Mouse (Mus musculus) embryonic fibroblast, embryonic 13.5 days (primary cell): ENCODE measurements at regions not wholly inside any gene's neighbourhood (a gene's known extent, or its start where the extent isn't known, plus 50 kb on each side); places are given as distances from the start of the nearest gene placed in this dataset.

ENCODE experiments used
- H3K27ac ChIP-seq: 2 replicates; pipeline ENCODE4 v1.5.1; 2012; ENCODE audit warnings: low read length, control low read depth, inconsistent platforms; ENCODE audit not compliant: insufficient read depth
- H3K4me1 ChIP-seq: 2 replicates; pipeline ENCODE4 v1.6.1; 2011; ENCODE audit warnings: low read length; ENCODE audit not compliant: control insufficient read depth, insufficient read depth
- H3K4me3 ChIP-seq: 2 replicates; pipeline ENCODE4 v1.5.1; 2011; ENCODE audit warnings: mild to moderate bottlenecking, control low read depth, low read length; ENCODE audit not compliant: insufficient read depth
- CTCF ChIP-seq: IDR thresholded peaks from 2 replicates; pipeline ENCODE4 v1.5.1; 2011; ENCODE audit warnings: mild to moderate bottlenecking, control low read depth, low read length, moderate library complexity, borderline replicate concordance; ENCODE audit not compliant: insufficient read depth
- POLR2A ChIP-seq: IDR thresholded peaks from 2 replicates; pipeline ENCODE4 v1.6.1; 2011; ENCODE audit warnings: low read depth, mild to moderate bottlenecking, control low read depth, low read length, moderate library complexity

- H3K4me1 ChIP-seq: no peaks in the 10 kb centered on the region
- no peak overlapping the region for H3K4me3 ChIP-seq
- H3K27ac ChIP-seq: no peak overlapping the region
- TF ChIP-seq POLR2A (no peak), CTCF (no peak)
Measured at GRCm38 (mm10) chr7:137522450-137522849, 85.0 kb downstream of the Glrx3 start.

GRCm38 (mm10) chr7:137533476-137533875, 96.1 kb downstream of the Glrx3 start:
- Histone ChIP-seq H3K4me1 (no peaks in the 10 kb centered on the region), H3K4me3 (no peak overlapping the region), H3K27ac (no peak overlapping the region)
- TF ChIP-seq CTCF: no peak
- no peak for TF ChIP-seq POLR2A

- no peaks in the 10 kb centered on the region for H3K4me1 ChIP-seq
- no peak overlapping the region for H3K27ac ChIP-seq
- no peak overlapping the region for H3K4me3 ChIP-seq
- TF ChIP-seq CTCF: no peak
- TF ChIP-seq POLR2A: no peak
Measured at GRCm38 (mm10) chr7:137549991-137550390, 112.6 kb downstream of the Glrx3 start.

GRCm38 (mm10) chr7:137552551-137553198, 115.3 kb downstream of the Glrx3 start:
- Histone ChIP-seq H3K4me3 (no peak overlapping the region), H3K4me1 (no peaks in the 10 kb centered on the region), H3K27ac (no peak overlapping the region)
- no peak for TF ChIP-seq POLR2A
- no peak for TF ChIP-seq CTCF

GRCm38 (mm10) chr7:137555481-137555880, 118.1 kb downstream of the Glrx3 start:
- TF ChIP-seq POLR2A: no peak
- TF ChIP-seq CTCF: no peak
- no peak overlapping the region for H3K4me3 ChIP-seq
- H3K27ac ChIP-seq: no peak overlapping the region
- no peaks in the 10 kb centered on the region for H3K4me1 ChIP-seq

GRCm38 (mm10) chr7:137557439-137557838, 120.0 kb downstream of the Glrx3 start:
- no peak overlapping the region for H3K27ac ChIP-seq
- H3K4me1 ChIP-seq: no peaks in the 10 kb centered on the region
- TF ChIP-seq CTCF (no peak), POLR2A (no peak)
- H3K4me3 ChIP-seq: no peak overlapping the region

- Histone ChIP-seq H3K4me1 (no peaks in the 10 kb centered on the region), H3K27ac (no peak overlapping the region), H3K4me3 (no peak overlapping the region)
- TF ChIP-seq POLR2A: no peak
- no peak for TF ChIP-seq CTCF
Measured at GRCm38 (mm10) chr7:137558871-137559270, 121.5 kb downstream of the Glrx3 start.

- H3K4me1 ChIP-seq: no peaks in the 10 kb centered on the region
- no peak for TF ChIP-seq CTCF
- TF ChIP-seq POLR2A: no peak
- H3K4me3 ChIP-seq: no peak overlapping the region
- H3K27ac ChIP-seq: no peak overlapping the region
Measured at GRCm38 (mm10) chr7:137570199-137570598, 132.8 kb downstream of the Glrx3 start.

GRCm38 (mm10) chr7:137575491-137575890, 138.1 kb downstream of the Glrx3 start:
- TF ChIP-seq CTCF: no peak
- no peak for TF ChIP-seq POLR2A
- H3K4me1 ChIP-seq: no peaks in the 10 kb centered on the region
- H3K27ac ChIP-seq: no peak overlapping the region
- H3K4me3 ChIP-seq: no peak overlapping the region

GRCm38 (mm10) chr7:137576251-137576650, 138.8 kb downstream of the Glrx3 start:
- TF ChIP-seq POLR2A: no peak
- TF ChIP-seq CTCF: no peak
- no peaks in the 10 kb centered on the region for H3K4me1 ChIP-seq
- H3K4me3 ChIP-seq: no peak overlapping the region
- H3K27ac ChIP-seq: no peak overlapping the region
